Mouse (Mus musculus) limb, embryonic 11.5 days (tissue): ENCODE measurements around the gene Nexmif. TPM values are rescaled to one million over a fixed set of nuclear protein-coding genes. Genes with fewer than 3 reads are reported as not detected.
"Not testable (repeated sequence)": the region's sequence is repeated elsewhere in the genome, so short reads cannot be mapped to it uniquely, and the experiment has no call there.

Experiments
- ATAC-seq: fragments of 200-750 bp; cut with Nextera tagmentation; 2 replicates; pipeline ENCODE4 v1.8.0; 2017; ENCODE audit warnings: low read depth; ENCODE audit not compliant: insufficient number of reproducible peaks, low FRiP score, low TSS enrichment
- DNase-seq: peaks from one replicate; pipeline ENCODE4 v3.0.0-alpha.2; 2015; ENCODE audit warnings: low spot score
- H3K27ac ChIP-seq: fragments of 300-500 bp; sonication (generic); replicated peaks from 2 replicates; pipeline ENCODE4 v1.5.1; 2014; ENCODE audit warnings: low read depth, mild to moderate bottlenecking, low read length
- H3K27me3 ChIP-seq: fragments of 300-500 bp; sonication (generic); 2 replicates; pipeline ENCODE4 v1.6.1; 2014; ENCODE audit warnings: mild to moderate bottlenecking, low read length, mixed read lengths; ENCODE audit not compliant: control insufficient read depth, insufficient read depth
- H3K36me3 ChIP-seq: fragments of 300-500 bp; sonication (generic); 2 replicates; pipeline ENCODE4 v1.6.1; 2014; ENCODE audit warnings: mild to moderate bottlenecking, low read length, moderate library complexity, mixed read lengths; ENCODE audit not compliant: control insufficient read depth, insufficient read depth
- H3K4me1 ChIP-seq: fragments of 300-500 bp; sonication (generic); 2 replicates; pipeline ENCODE4 v1.6.1; 2014; ENCODE audit warnings: low read length, mixed read lengths; ENCODE audit not compliant: control insufficient read depth, insufficient read depth
- H3K4me2 ChIP-seq: fragments of 300-500 bp; sonication (generic); 2 replicates; pipeline ENCODE4 v1.6.1; 2014; ENCODE audit warnings: low read depth, mild to moderate bottlenecking, moderate library complexity; ENCODE audit not compliant: severe bottlenecking
- H3K4me3 ChIP-seq: fragments of 300-500 bp; sonication (generic); 2 replicates; pipeline ENCODE4 v1.5.1; 2014; ENCODE audit warnings: low read depth, low read length
- H3K9ac ChIP-seq: fragments of 300-500 bp; sonication (generic); 2 replicates; pipeline ENCODE4 v1.6.1; 2014; ENCODE audit warnings: mild to moderate bottlenecking, low read length
- H3K9me3 ChIP-seq: fragments of 300-500 bp; sonication (generic); 2 replicates; pipeline ENCODE4 v1.6.1; 2016; ENCODE audit warnings: low read length; ENCODE audit not compliant: control insufficient read depth
- WGBS: fragments of 180-500 bp; shearing (Covaris S2); extraction: QIAGEN DNeasy Blood & Tissue Kit; methylation state at CpG from one replicate; pipeline ENCODE4 v1.1.7; 2014; 5-methylcytosine and 5-hydroxymethylcytosine counted together
- microRNA counts: library from miRNA; unstranded; fragments of <30 nt; microRNA quantifications from one replicate; lab custom pipeline; 2016
- microRNA-seq: library from miRNA; unstranded; fragments of <30 nt; microRNA quantifications from one replicate; pipeline ENCODE4, GENCODE M21; 2016
- polyA plus RNA-seq: library from polyadenylated mRNA; unstranded; fragments of >200 nt; fragmentation: Nextera tagmentation; extraction: Ambion mirVana; gene quantifications from 2 replicates; pipeline ENCODE4 v1.2.1, GENCODE M21; 2014

The Nexmif gene
- polyA plus RNA-seq, 1 experiment from 2014 or later, result 1.6 TPM

DNA sequence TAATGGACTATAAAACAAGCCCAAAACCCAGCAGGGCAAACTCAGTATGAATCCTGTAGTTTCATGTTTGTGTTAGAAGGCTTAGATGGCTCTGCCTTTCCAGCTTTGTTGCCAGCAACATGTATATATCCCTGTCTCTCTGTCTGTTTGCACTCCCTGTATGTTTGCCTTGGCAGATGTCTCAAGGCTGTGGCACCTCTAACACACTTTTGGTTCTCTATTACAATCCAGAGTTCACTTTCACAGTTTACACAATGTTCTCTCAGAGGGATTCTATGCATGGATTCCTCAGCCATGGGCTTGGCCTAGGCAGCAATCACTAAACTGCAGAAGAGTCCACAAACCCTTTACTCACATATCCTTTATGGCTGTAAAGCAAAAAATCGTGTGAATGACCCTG lies 50.9 kb downstream of the Nexmif start:
- Histone ChIP-seq H3K27ac (no peak overlapping the region), H3K4me3 (no peak overlapping the region), H3K36me3 (no peaks in the 10 kb centered on the region), H3K4me2 (no peak overlapping the region), H3K9me3 (no peaks in the 10 kb centered on the region), H3K27me3 (no peaks in the 10 kb centered on the region), H3K9ac (no peak overlapping the region), H3K4me1 (no peaks in the 10 kb centered on the region)
- DNase-seq (no peak), ATAC-seq (no peak)
- 44% methylated on average over 1 of the region's 1 CpGs for WGBS

DNA sequence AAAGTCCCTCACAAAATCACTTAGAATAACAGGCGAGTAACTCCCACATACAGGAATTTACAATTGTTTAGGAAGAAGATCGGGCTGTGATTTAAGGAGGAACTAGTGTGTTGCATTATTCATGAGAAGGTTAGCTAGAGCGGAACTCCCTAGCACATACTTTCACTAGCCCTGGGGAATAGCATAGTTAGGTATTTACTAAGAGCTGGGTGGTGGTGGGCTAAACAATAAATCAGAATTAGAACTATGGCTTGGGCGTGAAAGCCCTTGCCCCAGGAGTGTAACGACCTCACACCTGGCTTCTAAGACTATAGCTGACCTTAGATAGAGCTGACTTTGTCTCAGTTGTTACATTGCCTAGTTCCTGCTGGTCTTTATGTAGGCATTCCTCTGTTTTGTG lies 85.7 kb downstream of the Nexmif start:
- ATAC-seq, H3K27ac ChIP-seq, DNase-seq, H3K36me3 ChIP-seq, H3K4me1 ChIP-seq, H3K4me3 ChIP-seq, H3K27me3 ChIP-seq, H3K9ac ChIP-seq, H3K4me2 ChIP-seq, H3K9me3 ChIP-seq: not testable (repeated sequence)
- WGBS, result 62% methylated on average over 5 of the region's 5 CpGs

DNA sequence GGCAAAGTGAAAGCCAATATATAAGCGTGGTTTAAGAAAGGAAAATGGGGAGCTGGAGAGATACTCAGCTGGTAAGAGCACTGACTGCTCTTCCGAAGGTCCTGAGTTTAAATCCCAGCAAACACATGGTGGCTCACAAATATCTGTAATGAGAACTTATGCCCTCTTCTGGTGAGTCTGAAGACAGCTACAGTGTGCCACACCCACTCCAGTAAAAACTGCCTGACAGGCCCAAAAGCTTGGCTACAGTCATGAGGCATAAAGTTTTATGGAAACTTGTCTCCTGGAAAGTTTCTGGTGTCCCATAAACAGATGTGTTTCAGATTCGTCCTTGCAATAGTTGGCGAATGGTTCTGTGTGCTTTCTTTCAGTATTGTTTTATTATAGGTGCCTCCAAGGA lies 86.4 kb downstream of the Nexmif start:
- Histone ChIP-seq H3K27ac (no peak overlapping the region), H3K4me2 (no peak overlapping the region), H3K9ac (no peak overlapping the region), H3K36me3 (no peaks in the 10 kb centered on the region), H3K4me1 (no peaks in the 10 kb centered on the region), H3K9me3 (no peaks in the 10 kb centered on the region), H3K27me3 (no peaks in the 10 kb centered on the region), H3K4me3 (no peak overlapping the region)
- 64% methylated on average over 4 of the region's 4 CpGs for WGBS
- no peak for ATAC-seq
- DNase-seq, result no peak

DNA sequence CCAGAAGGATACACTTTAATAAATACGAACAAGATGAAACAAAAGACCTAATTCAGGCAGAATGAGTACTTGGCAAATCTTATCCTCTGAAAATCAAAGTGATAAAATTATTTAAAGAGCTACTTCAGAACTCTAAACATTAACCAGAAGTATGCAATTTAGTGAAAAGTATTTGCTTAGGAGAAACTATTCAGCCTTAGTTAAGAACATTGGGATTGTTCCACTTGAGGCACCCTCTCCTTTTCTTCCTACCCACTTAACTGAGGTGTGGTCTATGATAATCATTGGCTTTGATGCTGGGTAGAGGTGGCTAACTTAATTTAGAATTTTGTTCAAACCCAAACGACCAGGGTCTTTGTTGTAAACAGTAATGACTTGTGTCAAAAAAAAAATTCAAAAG lies 146.1 kb downstream of the Nexmif start:
- H3K36me3 ChIP-seq, result no peaks in the 10 kb centered on the region
- WGBS, result 61% methylated on average over 2 of the region's 2 CpGs
- H3K9me3 ChIP-seq, result no peaks in the 10 kb centered on the region
- H3K4me2 ChIP-seq, result no peak overlapping the region
- H3K27me3 ChIP-seq, result no peaks in the 10 kb centered on the region
- H3K4me1 ChIP-seq, result no peaks in the 10 kb centered on the region
- no peak overlapping the region for H3K27ac ChIP-seq
- no peak overlapping the region for H3K9ac ChIP-seq
- ATAC-seq (no peak), DNase-seq (no peak)
- no peak overlapping the region for H3K4me3 ChIP-seq

DNA sequence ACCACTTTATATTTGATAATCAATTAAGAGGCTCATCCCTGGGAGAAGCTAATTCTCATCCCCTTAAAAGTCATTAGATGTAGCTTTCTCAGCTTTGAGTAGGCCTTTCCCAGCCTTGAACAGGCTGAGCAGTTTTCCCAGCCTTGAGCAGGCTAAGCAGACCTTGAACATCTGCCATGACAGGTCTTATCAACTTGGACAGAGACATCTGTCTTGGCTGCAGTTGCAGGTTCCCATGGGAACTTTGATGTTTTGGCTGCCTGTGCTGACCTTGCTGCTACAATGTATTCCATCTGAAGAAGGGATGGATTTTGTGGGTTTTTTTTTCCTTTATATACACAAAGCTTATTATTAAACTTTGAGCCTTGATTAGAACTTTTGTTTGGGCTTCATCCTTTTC lies 160.7 kb downstream of the Nexmif start:
- Histone ChIP-seq H3K4me2 (no peak overlapping the region), H3K4me3 (no peak overlapping the region), H3K9ac (no peak overlapping the region), H3K4me1 (no peaks in the 10 kb centered on the region), H3K9me3 (no peaks in the 10 kb centered on the region), H3K36me3 (no peaks in the 10 kb centered on the region), H3K27ac (no peak overlapping the region), H3K27me3 (no peaks in the 10 kb centered on the region)
- DNase-seq, result no peak
- ATAC-seq, result no peak

DNA sequence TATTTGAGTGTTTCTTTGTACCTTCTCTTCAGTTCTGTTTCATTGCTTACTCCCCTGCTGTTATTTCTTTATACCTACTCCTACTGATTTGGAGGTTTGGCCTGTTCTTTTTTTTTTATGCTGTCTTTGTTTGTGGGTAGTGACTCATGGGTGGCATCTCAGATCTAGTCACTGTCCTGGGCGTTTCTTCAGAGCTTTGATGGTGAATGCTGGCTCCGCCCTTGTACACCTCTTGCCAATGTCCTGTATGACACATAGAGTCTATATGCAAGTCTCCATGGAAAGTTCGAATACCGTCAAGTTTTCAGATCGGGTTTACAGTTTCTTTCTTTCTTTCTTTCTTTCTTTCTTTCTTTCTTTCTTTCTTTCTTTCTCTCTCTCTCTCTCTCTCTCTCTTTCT lies 167.1 kb downstream of the Nexmif start:
- no peaks in the 10 kb centered on the region for H3K27me3 ChIP-seq
- H3K4me3 ChIP-seq, result no peak overlapping the region
- 84% methylated on average over 5 of the region's 5 CpGs for WGBS
- no peaks in the 10 kb centered on the region for H3K4me1 ChIP-seq
- H3K4me2 ChIP-seq, result no peak overlapping the region
- H3K9me3 ChIP-seq, result no peaks in the 10 kb centered on the region
- H3K36me3 ChIP-seq, result no peaks in the 10 kb centered on the region
- no peak overlapping the region for H3K9ac ChIP-seq
- no peak for ATAC-seq
- no peak overlapping the region for H3K27ac ChIP-seq
- no peak for DNase-seq

DNA sequence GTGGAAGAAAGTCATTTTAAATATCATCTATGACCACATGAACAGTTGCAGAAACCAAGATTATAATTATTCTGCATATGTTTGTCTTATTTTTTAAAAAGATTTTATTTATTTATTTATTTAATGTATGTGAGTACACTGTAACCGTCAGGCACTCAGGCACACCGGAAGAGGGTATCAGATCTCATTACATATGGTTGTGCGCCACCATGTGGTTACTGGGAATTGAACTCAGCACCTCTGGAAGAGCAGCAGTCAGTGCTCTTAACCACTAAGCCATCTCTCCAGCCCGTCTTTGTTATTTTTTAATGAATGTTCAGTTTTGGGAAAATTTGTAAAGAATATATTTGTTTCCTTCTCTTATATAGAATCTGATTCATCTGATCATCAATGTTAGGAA lies 168.2 kb downstream of the Nexmif start:
- Histone ChIP-seq H3K4me2 (no peak overlapping the region), H3K27ac (no peak overlapping the region), H3K9me3 (no peaks in the 10 kb centered on the region), H3K4me1 (no peaks in the 10 kb centered on the region), H3K4me3 (no peak overlapping the region), H3K27me3 (no peaks in the 10 kb centered on the region), H3K9ac (no peak overlapping the region), H3K36me3 (no peaks in the 10 kb centered on the region)
- WGBS, result 52% methylated on average over 4 of the region's 4 CpGs
- DNase-seq, result no peak
- no peak for ATAC-seq

MicroRNAs encoded within 50 kb of the gene (microRNA counts, 519-probe panel; counts per million panel counts)
- microRNA mmu-miR-672 (lab: Ali Mortazavi, UCI), result not detected

Small RNAs within 50 kb of the gene (microRNA-seq; reads per million reads assigned to microRNA genes)
- gene Gm24993, result not detected
- gene Mir672, result 114 reads per million, percentile 50 among the genes with 10 or more reads in this experiment

Other genes starting within 250 kb of the Nexmif start
- gene Rlim, start 219.9 kb downstream of the Nexmif start, polyA plus RNA-seq, result 41.5 and 44.5 TPM in 2 replicates
- gene Abcb7, start 212.7 kb upstream of the Nexmif start, polyA plus RNA-seq, result 11.5 and 13.1 TPM in 2 replicates